Mouse (Mus musculus) heart, postnatal 25 days (tissue): Measurements from ENCODE around the gene Ang. TPM values are rescaled to one million over a fixed set of nuclear protein-coding genes. Genes with fewer than 3 reads are reported as not detected.

Experiments
- DNase-seq: peaks from one replicate; pipeline ENCODE4 v3.0.0; 2022; ENCODE audit warnings: low spot score
- intact Hi-C: fragments of 180-260 bp; cut with DNase I; formaldehyde crosslinking; loops from one replicate; pipeline ENCODE4 v1.15.1; 2025
- total RNA-seq, 2 experiments: library from RNA; stranded (reverse); gene quantifications; 2 replicates each; pipeline ENCODE4 v1.2.3; 2021

Ang gene
- total RNA-seq, 2 experiments from 2014 or later = 6.2 to 7.7 TPM

- intact Hi-C loops = no loop called here
- DNase-seq = no peak
Observed at GRCm38 (mm10) chr14:51113476-51113875, 22.5 kb downstream of the Ang start.

- DNase-seq = no peak
- intact Hi-C loops = no loop called here
Observed at GRCm38 (mm10) chr14:51113916-51114560, 23.1 kb downstream of the Ang start, which contains the start of gene Eddm3b. Gene Eddm3b, plus strand, starts transcription at chr14:51114426.

- intact Hi-C loops = no loop called here
Observed at GRCm38 (mm10) chr14:51125684-51126083, 34.7 kb downstream of the Ang start.

GRCm38 (mm10) chr14:51127648-51128258 lies 36.8 kb downstream of the Ang start:
- intact Hi-C loops = no loop called here
- no peak for DNase-seq

More at GRCm38 (mm10) chr14:51125684-51126083, 34.7 kb downstream of the Ang start:
- DNase-seq = no peak

GRCm38 (mm10) chr14:51128775-51129623 lies 38.0 kb downstream of the Ang start:
- no peak for DNase-seq

GRCm38 (mm10) chr14:51129624-51129975 lies 38.6 kb downstream of the Ang start:
- intact Hi-C loops = no loop called here
- DNase-seq = no peak

More at GRCm38 (mm10) chr14:51128775-51129623, 38.0 kb downstream of the Ang start:
- intact Hi-C loops = no loop called here

- DNase-seq = no peak
- intact Hi-C loops = no loop called here
Observed at GRCm38 (mm10) chr14:51130315-51130940, 39.5 kb downstream of the Ang start.

- DNase-seq = no peak
- intact Hi-C loops = no loop called here
Observed at GRCm38 (mm10) chr14:51131086-51131815, 40.3 kb downstream of the Ang start.

GRCm38 (mm10) chr14:51132372-51132771 lies 41.4 kb downstream of the Ang start:
- intact Hi-C loops = no loop called here

GRCm38 (mm10) chr14:51140342-51140741 lies 49.4 kb downstream of the Ang start:
- DNase-seq = no peak
- intact Hi-C loops = no loop called here

More at GRCm38 (mm10) chr14:51132372-51132771, 41.4 kb downstream of the Ang start:
- DNase-seq = no peak

- intact Hi-C loops = no loop called here
- no peak for DNase-seq
Observed at GRCm38 (mm10) chr14:51142119-51142518, 51.2 kb downstream of the Ang start.

- intact Hi-C loops = no loop called here
- DNase-seq = no peak
Observed at GRCm38 (mm10) chr14:51142568-51142967, 51.6 kb downstream of the Ang start.

GRCm38 (mm10) chr14:51143287-51143686 lies 52.3 kb downstream of the Ang start:
- intact Hi-C loops = no loop called here
- DNase-seq = no peak

- DNase-seq = no peak
- intact Hi-C loops = no loop called here
Observed at GRCm38 (mm10) chr14:51143937-51144336, 53.0 kb downstream of the Ang start.

- intact Hi-C loops = no loop called here
- no peak for DNase-seq
Observed at GRCm38 (mm10) chr14:51144451-51144850, 53.5 kb downstream of the Ang start.

- no peak for DNase-seq
- intact Hi-C loops = no loop called here
Observed at GRCm38 (mm10) chr14:51145521-51145920, 54.6 kb downstream of the Ang start.

- intact Hi-C loops = no loop called here
- no peak for DNase-seq
Observed at GRCm38 (mm10) chr14:51146685-51147084, 55.7 kb downstream of the Ang start, which contains the start of gene Rnase1. Gene Rnase1, minus strand, starts transcription at chr14:51146785.

GRCm38 (mm10) chr14:51148006-51148405 lies 57.1 kb downstream of the Ang start:
- DNase-seq = no peak
- intact Hi-C loops = no loop called here

- intact Hi-C loops = no loop called here
Observed at GRCm38 (mm10) chr14:51149164-51149563, 58.2 kb downstream of the Ang start.

More at GRCm38 (mm10) chr14:51149164-51149563, 58.2 kb downstream of the Ang start:
- no peak for DNase-seq
